Comparison of ENCODE assay signal across 26 mouse cellular contexts in the genomic region with DNA sequence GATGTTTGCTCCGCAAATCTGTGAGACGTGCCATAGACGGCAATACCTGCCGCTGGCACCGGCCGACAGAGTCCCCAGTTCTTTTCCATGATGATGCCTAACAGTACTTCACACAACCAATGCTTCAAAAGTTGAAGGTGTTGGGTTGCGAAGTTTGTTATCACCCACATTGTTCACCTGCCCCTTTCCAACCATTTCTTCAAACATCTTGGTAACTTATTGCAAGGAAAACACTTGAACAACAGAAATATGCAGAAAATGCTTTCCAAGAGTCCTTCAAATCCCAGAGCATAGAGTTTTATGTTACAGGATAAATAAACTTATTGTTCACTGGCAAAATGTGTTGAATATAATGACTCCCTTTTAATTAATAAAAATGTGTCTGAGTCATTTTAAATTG.
DNase-seq lines count a peak whose midpoint lies in the region; ATAC-seq and TF ChIP-seq lines count a peak whose summit lies in the region.
"Had no signal": no experiment of that assay in that cellular context is flagged by ENCODE, and none has a peak within 500 bp of the region (broad histone marks: within the 10 kb centered on the region; RNA-seq: fewer than 3 reads in every experiment).

No protein-coding gene starts in this region.

- no peak overlapping the region for H3K4me3 ChIP-seq in lung, embryonic 14.5 days (ENCODE audit: low read depth, low read length)
- no peak overlapping the region for H3K4me3 ChIP-seq in lung, embryonic 16.5 days (ENCODE audit: low read length)
- H3K4me3 ChIP-seq: embryonic facial prominence, embryonic 10.5 days; embryonic facial prominence, embryonic 13.5 days; erythroblast, embryonic 14.5 days; forebrain, embryonic 12.5 days; forebrain, embryonic 15.5 days; heart, embryonic 12.5 days; heart, embryonic 15.5 days had no signal

- H3K9me3 ChIP-seq in lung, embryonic 14.5 days (ENCODE audit: low read depth, low read length), result no peaks in the 10 kb centered on the region
- H3K9me3 ChIP-seq in lung, embryonic 16.5 days (ENCODE audit: control insufficient read depth, low read length), result no peaks in the 10 kb centered on the region
- H3K9me3 ChIP-seq: embryonic facial prominence, embryonic 10.5 days; embryonic facial prominence, embryonic 13.5 days; forebrain, embryonic 12.5 days; forebrain, embryonic 15.5 days; heart, embryonic 12.5 days; heart, embryonic 15.5 days had no signal

- H3K27me3 ChIP-seq in lung, embryonic 14.5 days (ENCODE audit: insufficient read depth, low read length), result no peaks in the 10 kb centered on the region
- H3K27me3 ChIP-seq in lung, embryonic 16.5 days (ENCODE audit: control insufficient read depth, insufficient read depth, low read depth, low read length), result no peaks in the 10 kb centered on the region
- H3K27me3 ChIP-seq: CH12.LX; embryonic facial prominence, embryonic 13.5 days; forebrain, embryonic 12.5 days; forebrain, embryonic 15.5 days; heart, embryonic 12.5 days; Patski had no signal

- TF ChIP-seq CTCF in lung, embryonic 14.5 days (IDR thresholded peaks at IDR 0.05; ENCODE audit: low read depth), result no peak

- H3K4me1 ChIP-seq in lung, embryonic 14.5 days (ENCODE audit: insufficient read depth), result no peaks in the 10 kb centered on the region
- peaks cover 13% of the 10 kb centered on the region for H3K4me1 ChIP-seq in lung, embryonic 16.5 days (replicated peaks; ENCODE audit: control insufficient read depth, insufficient read depth, low read length)
- H3K4me1 ChIP-seq: embryonic facial prominence, embryonic 13.5 days; forebrain, embryonic 15.5 days had no signal

- no peak overlapping the region for H3K9ac ChIP-seq in lung, embryonic 14.5 days
- H3K9ac ChIP-seq in lung, embryonic 16.5 days (ENCODE audit: low read length), result no peak overlapping the region
- H3K9ac ChIP-seq: embryonic facial prominence, embryonic 13.5 days; forebrain, embryonic 12.5 days; forebrain, embryonic 15.5 days; heart, embryonic 12.5 days; heart, embryonic 15.5 days; hindbrain, embryonic 14.5 days had no signal

- DNase-seq in lung, embryonic 14.5 days, result peak; percentile 24
- DNase-seq in lung, postnatal 14 days, result no peak
- DNase-seq in lung, postnatal 25 days (ENCODE audit: low spot score), result peak; percentile 16
- DNase-seq in adrenal gland, adult 2 months, result no peak
- DNase-seq: adrenal gland, postnatal 14 days; B cell, adult 2 months; cerebellum, adult 11 months; cerebellum, adult 2 months; cerebellum, postnatal 10 days; cerebellum, postnatal 36 days; embryo, embryonic 11 days; gastrocnemius, postnatal 25 days had no signal

- peak; percentile 41; the same call in 1 of the 2 replicates for ATAC-seq in lung, embryonic 14.5 days (ENCODE audit: insufficient read depth)
- peak; percentile 49; the same call in 1 of the 2 replicates for ATAC-seq in lung, embryonic 16.5 days (ENCODE audit: low read depth)
- no peak for ATAC-seq in megakaryocyte progenitor cell, adult 5-6 weeks (replicated peaks; ENCODE audit: poor library complexity)
- ATAC-seq: forebrain, embryonic 15.5 days; hindbrain, postnatal 0 days; Patski had no signal

- no peak overlapping the region for H3K27ac ChIP-seq in lung, embryonic 14.5 days (ENCODE audit: low read depth)
- peak overlapping the region; percentile 55 for H3K27ac ChIP-seq in lung, embryonic 16.5 days (ENCODE audit: low read length)
- H3K27ac ChIP-seq: embryonic facial prominence, embryonic 10.5 days; embryonic facial prominence, embryonic 13.5 days; forebrain, embryonic 12.5 days; forebrain, embryonic 15.5 days; heart, embryonic 15.5 days; hindbrain, embryonic 14.5 days; hindbrain, postnatal 0 days had no signal

- no peak overlapping the region for H3K4me2 ChIP-seq in lung, embryonic 14.5 days
- no peak overlapping the region for H3K4me2 ChIP-seq in lung, embryonic 16.5 days (ENCODE audit: low read depth, low read length)
- H3K4me2 ChIP-seq: embryonic facial prominence, embryonic 13.5 days; forebrain, embryonic 12.5 days; forebrain, embryonic 15.5 days; heart, embryonic 12.5 days; heart, embryonic 15.5 days; hindbrain, embryonic 14.5 days had no signal

- WGBS in lung, embryonic 14.5 days, result 74% methylated on average over 7 of the region's 7 CpGs
- 55% methylated on average over 7 of the region's 7 CpGs for WGBS in lung, embryonic 16.5 days

- H3K36me3 ChIP-seq in lung, embryonic 14.5 days (ENCODE audit: insufficient read depth), result no peaks in the 10 kb centered on the region
- no peaks in the 10 kb centered on the region for H3K36me3 ChIP-seq in lung, embryonic 16.5 days (ENCODE audit: control insufficient read depth, insufficient read depth, low read length)
- H3K36me3 ChIP-seq: embryonic facial prominence, embryonic 10.5 days; embryonic facial prominence, embryonic 13.5 days; forebrain, embryonic 12.5 days; forebrain, embryonic 15.5 days; G1E; heart, embryonic 12.5 days; heart, embryonic 15.5 days had no signal

Comparison
In these comparisons a context has a peak if more than half of its experiments do, and no peak if none do; other contexts are left out.
1. DNase-seq: peak in lung, embryonic 14.5 days (single experiment) and lung, postnatal 25 days (single experiment); none in lung, postnatal 14 days (single experiment) and adrenal gland, adult 2 months (single experiment).